Mouse (Mus musculus) cerebellum, adult 8-10 months (tissue): ENCODE measurements around the gene Kif18b.

Experiments used
- DNase-seq: peaks from one replicate; pipeline ENCODE4 v3.0.0; 2022

Gene Kif18b

GRCm38 (mm10) chr11:102937529-102938182 lies 12.7 kb upstream of the Kif18b start:
- no peak for DNase-seq

- no peak for DNase-seq
Observed at GRCm38 (mm10) chr11:102936272-102936671, 11.3 kb upstream of the Kif18b start.

- DNase-seq: no peak
Observed at GRCm38 (mm10) chr11:102930672-102931071, 5.7 kb upstream of the Kif18b start.

- no peak for DNase-seq
Observed at GRCm38 (mm10) chr11:102925351-102925717, 410 bp upstream of the Kif18b start.

DNA sequence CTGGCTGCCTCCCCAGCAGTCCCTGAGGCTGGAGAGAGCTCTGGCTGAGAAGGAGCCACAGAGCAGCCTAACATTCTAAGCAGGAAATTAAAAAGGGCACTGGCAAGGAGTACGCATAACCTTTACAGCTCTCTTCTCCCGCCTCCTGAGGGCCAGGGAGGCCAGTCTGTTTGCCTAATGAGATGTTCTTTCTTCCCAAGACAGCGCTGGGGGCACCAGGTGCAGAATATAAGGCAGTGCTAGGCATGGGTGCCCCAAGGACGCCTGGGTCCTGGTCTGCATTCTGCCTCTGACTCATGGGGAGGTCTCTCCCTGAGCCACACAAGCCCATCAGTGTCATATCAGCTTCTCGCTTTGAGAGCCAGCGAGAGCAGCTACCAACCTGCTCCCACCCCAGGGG lies 3.4 kb downstream of the Kif18b start:
- DNase-seq: no peak

- no peak for DNase-seq
Observed at GRCm38 (mm10) chr11:102918077-102918476, 6.8 kb downstream of the Kif18b start.

- DNase-seq: no peak
Observed at GRCm38 (mm10) chr11:102915380-102915779, 9.5 kb downstream of the Kif18b start.

GRCm38 (mm10) chr11:102911376-102911775 lies 13.5 kb downstream of the Kif18b start:
- DNase-seq: no peak

GRCm38 (mm10) chr11:102903654-102904053 lies 21.3 kb downstream of the Kif18b start:
- DNase-seq: no peak

GRCm38 (mm10) chr11:102902107-102902506 lies 22.8 kb downstream of the Kif18b start:
- DNase-seq: no peak

DNA sequence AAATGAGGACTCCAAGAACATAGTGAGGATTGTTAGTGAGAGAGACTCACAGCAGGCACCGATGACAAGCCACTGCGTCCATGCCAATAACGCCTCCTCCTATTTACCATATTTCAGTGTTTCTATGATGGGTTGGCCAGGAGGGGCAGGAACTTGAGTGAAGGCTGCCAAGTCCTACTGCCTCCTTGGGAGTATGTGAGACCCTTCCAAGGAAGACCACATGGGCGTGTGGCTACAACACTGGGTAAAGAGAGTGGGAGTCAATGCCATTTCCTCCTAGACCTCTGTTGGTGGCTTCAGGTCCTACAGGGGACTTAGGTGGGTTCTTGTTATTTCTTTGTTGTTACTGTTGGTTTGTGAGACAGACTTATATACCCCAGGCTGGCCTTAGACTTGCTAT lies 23.7 kb downstream of the Kif18b start:
- no peak for DNase-seq

GRCm38 (mm10) chr11:102900763-102901162 lies 24.2 kb downstream of the Kif18b start, which contains the start of gene Gfap:
Gfap (minus strand) TSS chr11:102900912.
- peak; percentile 80 for DNase-seq

DNA sequence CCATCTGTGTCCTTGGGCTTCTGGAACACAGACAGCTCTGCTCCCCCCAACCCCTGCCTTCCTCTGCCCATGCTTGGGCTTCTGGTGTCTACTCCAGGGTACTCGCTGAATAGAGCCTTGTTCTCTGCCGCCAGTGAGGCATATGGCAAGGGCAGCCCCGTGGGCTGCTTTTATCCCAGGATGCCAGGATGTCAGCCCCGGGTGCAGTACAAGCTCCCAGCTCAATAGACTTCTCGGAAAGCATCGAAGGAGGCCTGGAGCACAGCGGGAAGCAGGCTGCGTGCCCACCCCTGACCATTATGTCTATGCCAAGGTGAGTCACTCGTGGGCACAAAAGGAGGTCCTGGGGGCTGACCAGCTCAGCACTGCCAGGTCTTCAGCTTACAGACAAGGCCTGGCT lies 26.5 kb downstream of the Kif18b start:
- peak; percentile 75 for DNase-seq

DNA sequence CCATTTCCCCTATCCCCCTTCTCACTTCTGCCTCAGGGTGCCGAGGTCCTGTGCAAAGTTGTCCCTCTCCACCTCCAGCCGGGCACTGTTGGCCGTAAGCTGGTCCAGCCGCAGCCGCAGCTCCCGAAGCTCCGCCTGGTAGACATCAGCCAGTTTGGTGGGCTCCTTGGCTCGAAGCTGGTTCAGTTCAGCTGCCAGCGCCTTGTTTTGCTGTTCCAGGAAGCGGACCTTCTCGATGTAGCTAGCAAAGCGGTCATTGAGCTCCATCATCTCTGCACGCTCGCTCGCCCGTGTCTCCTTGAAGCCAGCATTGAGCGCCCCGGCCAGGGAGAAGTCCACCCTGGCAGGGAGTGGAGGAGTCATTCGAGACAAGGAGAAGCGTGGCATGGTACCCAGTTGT lies 28.3 kb downstream of the Kif18b start:
- DNase-seq: no peak

DNA sequence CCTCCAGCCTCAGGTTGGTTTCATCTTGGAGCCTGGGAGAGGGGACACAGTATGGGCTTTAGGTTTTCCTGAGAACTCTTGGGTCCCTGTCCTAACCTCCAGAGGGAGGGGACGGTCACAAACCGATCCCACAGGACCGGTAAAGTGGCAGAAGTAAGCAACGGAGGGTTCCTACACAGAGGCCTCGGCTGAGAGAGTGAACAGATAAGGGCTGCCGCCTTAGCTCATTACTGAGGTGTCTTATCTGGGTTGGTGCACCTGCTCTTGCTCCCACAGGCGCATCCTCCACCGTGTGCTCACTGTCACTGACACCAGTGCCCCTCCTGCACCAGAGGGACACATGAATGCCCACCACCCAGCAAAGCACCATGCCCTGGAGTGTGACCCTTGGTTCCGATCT lies 29.1 kb downstream of the Kif18b start:
- no peak for DNase-seq

DNA sequence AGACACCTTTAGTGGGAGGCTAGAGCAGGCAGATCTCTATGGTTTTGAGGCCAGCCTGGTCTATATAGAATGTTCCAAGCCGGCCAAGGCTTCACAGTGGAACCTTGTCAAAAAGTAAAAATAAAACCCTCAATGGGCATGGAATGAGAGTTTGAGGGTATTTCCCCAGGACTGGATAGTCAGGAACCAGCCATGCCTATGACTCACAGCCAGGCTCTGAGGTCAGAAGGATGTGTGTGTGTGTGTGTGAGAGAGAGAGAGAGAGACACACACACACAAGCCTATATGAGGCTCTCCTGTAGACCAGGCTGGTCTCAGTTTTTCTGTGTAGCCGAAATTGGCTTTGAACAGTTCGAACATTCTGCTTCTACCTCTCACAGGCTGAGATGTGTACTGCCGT lies 30.2 kb downstream of the Kif18b start:
- DNase-seq: no peak

DNA sequence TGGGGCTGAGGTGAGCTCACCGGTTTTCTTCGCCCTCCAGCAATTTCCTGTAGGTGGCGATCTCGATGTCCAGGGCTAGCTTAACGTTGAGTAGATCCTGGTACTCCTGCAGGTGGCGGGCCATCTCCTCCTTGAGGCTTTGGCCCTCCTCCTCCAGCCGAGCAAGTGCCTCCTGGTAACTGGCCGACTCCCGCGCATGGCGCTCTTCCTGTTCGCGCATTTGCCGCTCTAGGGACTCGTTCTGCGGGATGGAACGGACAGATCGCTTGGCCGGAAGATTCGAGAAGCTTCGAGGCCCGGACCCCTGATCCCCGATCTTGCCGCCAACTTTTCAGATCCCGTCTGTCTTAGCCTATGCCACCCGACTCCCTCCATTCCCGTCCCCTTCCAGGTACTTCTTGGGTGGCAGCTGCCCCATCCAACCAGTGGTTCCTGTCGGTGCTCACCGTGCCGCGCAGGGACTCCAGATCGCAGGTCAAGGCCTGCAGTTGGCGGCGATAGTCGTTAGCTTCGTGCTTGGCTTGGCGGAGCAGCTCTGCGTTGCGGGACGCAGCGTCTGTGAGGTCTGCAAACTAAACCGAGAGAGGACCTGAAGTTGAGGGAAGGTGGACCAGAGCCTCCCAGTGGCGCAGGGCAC lies 31.8 kb downstream of the Kif18b start:
- peak; percentile 59 for DNase-seq

- DNase-seq: no peak
Observed at GRCm38 (mm10) chr11:102890096-102890495, 34.8 kb downstream of the Kif18b start.

DNA sequence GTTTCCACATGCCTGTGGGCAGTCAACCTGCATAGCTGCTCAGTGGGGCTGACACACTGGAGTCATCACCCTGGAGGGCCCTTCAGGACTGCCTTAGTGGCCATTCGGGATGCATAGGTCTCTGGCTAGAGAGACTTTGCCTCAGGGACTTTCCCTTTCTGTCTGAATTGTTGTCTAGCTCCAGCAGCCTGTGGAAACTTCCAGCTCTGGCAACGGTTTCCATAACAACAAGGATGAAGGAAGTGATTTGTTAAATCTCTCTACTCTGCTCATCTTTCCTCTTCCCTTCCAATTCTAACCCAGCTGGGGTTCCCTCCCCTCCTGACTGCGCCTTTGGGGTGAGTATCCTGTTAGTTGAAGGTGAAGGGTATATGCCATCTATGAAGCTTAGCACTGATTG lies 36.8 kb downstream of the Kif18b start:
- DNase-seq: no peak

- no peak for DNase-seq
Observed at GRCm38 (mm10) chr11:102887433-102887832, 37.5 kb downstream of the Kif18b start.

DNA sequence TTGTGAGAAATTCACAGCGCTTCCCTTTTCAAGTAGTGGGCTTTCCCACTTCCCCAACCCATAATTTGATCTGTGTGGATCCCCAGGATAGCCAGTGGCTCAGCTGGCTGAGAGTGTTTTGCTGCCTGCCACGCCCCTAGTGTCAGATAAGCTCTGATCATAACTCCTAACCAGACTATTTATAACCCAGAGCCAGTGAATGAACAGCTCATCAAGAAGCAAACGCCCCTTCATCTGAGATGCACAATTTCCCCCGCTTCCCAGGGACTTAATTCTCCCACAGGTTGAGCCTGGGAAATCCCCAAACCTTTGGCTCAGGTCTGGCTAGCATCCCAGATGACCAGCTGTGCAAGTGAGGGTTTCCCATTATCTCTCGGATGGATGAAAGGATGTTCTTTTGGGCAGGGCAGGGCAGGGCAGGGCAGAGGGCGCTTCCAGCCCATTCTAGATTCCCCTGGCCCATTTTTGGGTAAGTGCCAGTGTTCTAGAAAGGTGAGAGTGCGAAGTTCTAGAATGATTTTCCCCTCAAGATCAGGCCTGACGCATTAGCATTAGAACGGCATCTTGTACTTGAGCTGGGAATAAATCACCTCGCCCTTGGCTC lies 40.2 kb downstream of the Kif18b start, which contains the start of gene Fam187a:
Fam187a (plus strand) TSS at position 554 of the 604 bp plus-strand sequence.
- DNase-seq: no peak

- DNase-seq: no peak
Observed at GRCm38 (mm10) chr11:102881314-102882198, 43.4 kb downstream of the Kif18b start.
